Mouse (Mus musculus): ENCODE measurements around the gene Urad. TPM values are rescaled to one million over a fixed set of nuclear protein-coding genes. Genes with fewer than 3 reads are reported as not detected.

Gene Urad
- polyA plus RNA-seq, 1 experiment from 2014 or later: not detected

GRCm38 (mm10) chr5:147305856-147306637 lies 16.2 kb downstream of the Urad start:
- Histone ChIP-seq H3K27me3 (peaks cover 99% of the 10 kb centered on the region), H3K9ac (no peak overlapping the region), H3K27ac (no peak overlapping the region), H3K36me3 (no peaks in the 10 kb centered on the region), H3K4me2 (replicated peaks) (peak overlapping the region; percentile 17; the same call in 1 of the 2 replicates), H3K4me3 (peak overlapping the region; percentile 16; the same call in 1 of the 2 replicates), H3K4me1 (peaks cover 5% of the 10 kb centered on the region; the same call in 1 of the 2 replicates), H3K9me3 (no peaks in the 10 kb centered on the region)
- no peak for ATAC-seq (ENCODE audit: insufficient number of reproducible peaks, insufficient read depth, low FRiP score, low TSS enrichment)
- WGBS: under 1% methylated on average over 58 of the region's 58 CpGs

DNA sequence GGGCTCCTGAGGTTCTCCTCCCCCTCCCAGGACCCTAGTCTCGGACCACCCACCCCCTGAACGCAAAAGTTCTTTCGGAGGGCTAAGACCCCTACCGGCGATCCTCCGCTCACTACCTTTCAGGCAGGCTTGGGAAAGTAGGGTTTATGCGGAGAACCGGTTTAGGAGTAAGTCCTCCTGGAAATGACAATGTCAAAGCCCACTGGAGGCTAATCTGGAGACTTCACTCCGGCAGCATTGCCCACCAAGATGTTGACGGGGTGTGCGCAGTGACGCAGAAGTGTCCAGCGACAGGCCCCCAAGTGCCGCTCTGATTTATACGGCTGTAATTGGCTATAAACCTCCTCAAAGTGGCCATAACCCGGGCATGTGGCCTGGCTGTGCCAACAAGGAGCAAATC lies 17.1 kb downstream of the Urad start:
- no peak overlapping the region for H3K27ac ChIP-seq
- 2% methylated on average over 16 of the region's 16 CpGs for WGBS
- no peak overlapping the region for H3K4me2 ChIP-seq (replicated peaks)
- peaks cover 5% of the 10 kb centered on the region; the same call in 1 of the 2 replicates for H3K4me1 ChIP-seq
- peaks cover 98% of the 10 kb centered on the region for H3K27me3 ChIP-seq
- ATAC-seq (ENCODE audit: insufficient number of reproducible peaks, insufficient read depth, low FRiP score, low TSS enrichment): no peak
- H3K4me3 ChIP-seq: no peak overlapping the region
- no peaks in the 10 kb centered on the region for H3K9me3 ChIP-seq
- no peaks in the 10 kb centered on the region for H3K36me3 ChIP-seq
- no peak overlapping the region for H3K9ac ChIP-seq

GRCm38 (mm10) chr5:147304276-147305155 lies 17.7 kb downstream of the Urad start:
- no peaks in the 10 kb centered on the region for H3K9me3 ChIP-seq
- H3K4me3 ChIP-seq: no peak overlapping the region
- no peak overlapping the region for H3K9ac ChIP-seq
- no peaks in the 10 kb centered on the region for H3K36me3 ChIP-seq
- H3K27me3 ChIP-seq: peaks cover 98% of the 10 kb centered on the region
- 0 out of 2 replicates have a peak overlapping the region, but pooled peaks have one; percentile 1 for H3K4me2 ChIP-seq (replicated peaks)
- H3K4me1 ChIP-seq: peaks cover 10% of the 10 kb centered on the region; the same call in 1 of the 2 replicates
- under 1% methylated on average over 54 of the region's 54 CpGs for WGBS
- no peak overlapping the region for H3K27ac ChIP-seq
- no peak for ATAC-seq (ENCODE audit: insufficient number of reproducible peaks, insufficient read depth, low FRiP score, low TSS enrichment)

DNA sequence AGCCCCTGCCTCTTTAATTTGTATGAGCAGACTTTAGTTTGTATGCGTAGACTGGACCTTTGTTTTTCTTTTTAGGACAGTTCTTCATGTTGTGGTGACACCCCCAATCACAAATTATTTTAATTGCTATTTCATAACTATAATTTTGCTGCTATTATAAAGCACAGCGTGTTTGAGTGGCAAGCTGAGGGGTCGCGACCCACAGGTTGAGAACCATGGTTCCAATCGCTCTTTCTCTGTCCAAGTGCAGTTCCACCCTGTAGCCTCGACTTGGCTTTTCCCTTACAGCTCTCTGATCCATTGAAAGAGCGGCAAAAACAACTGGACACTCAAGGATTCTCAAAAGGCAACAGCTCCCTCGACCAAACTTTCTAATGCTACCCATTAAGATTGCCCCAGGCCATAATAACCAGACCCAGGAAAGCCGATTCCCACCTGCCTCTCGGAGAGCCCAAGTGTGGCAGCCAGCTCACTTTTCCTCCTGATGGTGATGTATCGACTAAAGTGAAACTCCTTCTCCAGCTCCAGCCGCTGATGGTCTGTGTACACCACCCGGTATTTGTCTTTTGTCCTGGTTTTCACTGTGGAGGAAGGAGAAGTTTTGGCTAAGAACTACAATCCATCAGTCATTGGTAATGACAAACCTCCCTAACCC lies 19.4 kb downstream of the Urad start:
- H3K27ac ChIP-seq: no peak overlapping the region
- H3K36me3 ChIP-seq: no peaks in the 10 kb centered on the region
- H3K9ac ChIP-seq: no peak overlapping the region
- peaks cover 13% of the 10 kb centered on the region; the same call in 1 of the 2 replicates for H3K4me1 ChIP-seq
- no peak overlapping the region for H3K4me3 ChIP-seq
- H3K4me2 ChIP-seq (replicated peaks): no peak overlapping the region
- 3% methylated on average over 13 of the region's 13 CpGs for WGBS
- no peak for ATAC-seq (ENCODE audit: insufficient number of reproducible peaks, insufficient read depth, low FRiP score, low TSS enrichment)
- peaks cover 98% of the 10 kb centered on the region for H3K27me3 ChIP-seq
- H3K9me3 ChIP-seq: no peaks in the 10 kb centered on the region

DNA sequence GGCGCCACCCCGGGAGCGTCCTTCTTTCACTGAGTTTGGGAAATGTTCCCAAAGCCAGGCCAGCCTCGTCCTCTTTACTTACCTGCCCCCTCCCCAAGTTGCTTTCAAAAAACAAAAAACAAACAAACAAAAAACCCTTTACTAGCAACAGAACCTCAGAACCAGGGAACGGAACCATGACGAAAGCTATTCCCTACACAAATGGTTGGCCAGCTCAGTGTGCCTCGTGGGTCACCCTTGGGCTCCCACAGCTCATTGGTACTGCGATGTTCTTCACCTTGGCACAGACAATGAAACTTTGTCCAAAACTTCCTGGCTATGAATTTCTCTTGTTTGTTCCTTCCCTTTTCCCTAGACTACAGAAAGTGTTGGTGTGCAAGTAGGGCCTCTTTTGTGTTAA lies 20.1 kb downstream of the Urad start:
- H3K4me1 ChIP-seq: peaks cover 13% of the 10 kb centered on the region; the same call in 1 of the 2 replicates
- H3K4me2 ChIP-seq (replicated peaks): no peak overlapping the region
- no peak overlapping the region for H3K27ac ChIP-seq
- no peak overlapping the region for H3K4me3 ChIP-seq
- no peak for ATAC-seq (ENCODE audit: insufficient number of reproducible peaks, insufficient read depth, low FRiP score, low TSS enrichment)
- peaks cover 98% of the 10 kb centered on the region for H3K27me3 ChIP-seq
- H3K9ac ChIP-seq: no peak overlapping the region
- no peaks in the 10 kb centered on the region for H3K9me3 ChIP-seq
- H3K36me3 ChIP-seq: no peaks in the 10 kb centered on the region
- 3% methylated on average over 8 of the region's 8 CpGs for WGBS

DNA sequence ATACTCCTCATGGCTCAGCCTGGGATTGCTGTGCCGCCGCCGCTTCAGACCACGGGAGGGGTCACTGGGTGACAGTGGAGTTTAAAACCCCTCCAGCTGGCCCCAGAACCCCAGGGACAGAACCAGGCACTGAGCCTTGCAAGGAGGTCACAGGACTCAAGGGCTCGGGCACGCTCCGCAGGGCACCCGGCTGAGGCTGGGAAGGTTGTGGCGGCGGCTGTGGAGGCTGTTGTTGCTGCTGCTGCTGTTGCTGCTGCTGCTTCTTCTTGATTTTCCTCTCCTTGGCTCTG lies 20.5 kb downstream of the Urad start:
- Histone ChIP-seq H3K9ac (no peak overlapping the region), H3K4me1 (peaks cover 10% of the 10 kb centered on the region; the same call in 1 of the 2 replicates)

GRCm38 (mm10) chr5:147300917-147301780 lies 21.1 kb downstream of the Urad start:
- Histone ChIP-seq H3K9ac (no peak overlapping the region), H3K27me3 (peaks cover 97% of the 10 kb centered on the region), H3K9me3 (no peaks in the 10 kb centered on the region), H3K27ac (no peak overlapping the region), H3K4me2 (replicated peaks) (no peak overlapping the region), H3K4me1 (peaks cover 8% of the 10 kb centered on the region; the same call in 1 of the 2 replicates), H3K4me3 (no peak overlapping the region), H3K36me3 (no peaks in the 10 kb centered on the region)
- WGBS: under 1% methylated on average over 21 of the region's 21 CpGs
- no peak for ATAC-seq (ENCODE audit: insufficient number of reproducible peaks, insufficient read depth, low FRiP score, low TSS enrichment)

More for the DNA sequence above, 20.5 kb downstream of the Urad start:
- H3K36me3 ChIP-seq: no peaks in the 10 kb centered on the region
- no peak for ATAC-seq (ENCODE audit: insufficient number of reproducible peaks, insufficient read depth, low FRiP score, low TSS enrichment)
- H3K9me3 ChIP-seq: no peaks in the 10 kb centered on the region
- H3K4me3 ChIP-seq: no peak overlapping the region
- no peak overlapping the region for H3K4me2 ChIP-seq (replicated peaks)
- peaks cover 98% of the 10 kb centered on the region for H3K27me3 ChIP-seq
- 2% methylated on average over 10 of the region's 10 CpGs for WGBS
- H3K27ac ChIP-seq: no peak overlapping the region

DNA sequence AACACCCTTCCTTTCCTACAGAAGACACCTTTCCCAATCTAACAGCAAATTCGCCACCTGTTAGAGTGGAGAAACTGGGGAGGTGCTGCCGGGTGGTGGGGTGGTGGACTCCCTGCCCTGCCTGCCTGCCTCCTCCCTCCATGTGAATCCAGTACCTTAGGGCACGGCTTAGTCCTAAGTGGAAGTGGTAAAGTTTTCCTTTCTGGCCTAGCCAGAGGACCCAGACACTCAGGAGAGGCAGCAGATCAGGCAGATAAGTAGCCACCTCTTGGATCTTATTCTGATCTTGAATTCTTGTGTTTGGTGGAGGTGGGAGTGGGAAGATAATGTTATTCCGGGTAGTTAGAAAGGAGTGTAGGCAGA lies 22.3 kb downstream of the Urad start:
- no peaks in the 10 kb centered on the region for H3K36me3 ChIP-seq
- 3% methylated on average over 4 of the region's 4 CpGs for WGBS
- H3K4me3 ChIP-seq: peak overlapping the region; percentile 10; the same call in 1 of the 2 replicates
- H3K9me3 ChIP-seq: no peaks in the 10 kb centered on the region
- no peak overlapping the region for H3K9ac ChIP-seq
- no peak for ATAC-seq (ENCODE audit: insufficient number of reproducible peaks, insufficient read depth, low FRiP score, low TSS enrichment)
- peaks cover 97% of the 10 kb centered on the region for H3K27me3 ChIP-seq
- peak overlapping the region; percentile 27; the same call in 1 of the 2 replicates for H3K4me2 ChIP-seq (replicated peaks)
- H3K4me1 ChIP-seq: peaks cover 8% of the 10 kb centered on the region; the same call in 1 of the 2 replicates
- no peak overlapping the region for H3K27ac ChIP-seq

DNA sequence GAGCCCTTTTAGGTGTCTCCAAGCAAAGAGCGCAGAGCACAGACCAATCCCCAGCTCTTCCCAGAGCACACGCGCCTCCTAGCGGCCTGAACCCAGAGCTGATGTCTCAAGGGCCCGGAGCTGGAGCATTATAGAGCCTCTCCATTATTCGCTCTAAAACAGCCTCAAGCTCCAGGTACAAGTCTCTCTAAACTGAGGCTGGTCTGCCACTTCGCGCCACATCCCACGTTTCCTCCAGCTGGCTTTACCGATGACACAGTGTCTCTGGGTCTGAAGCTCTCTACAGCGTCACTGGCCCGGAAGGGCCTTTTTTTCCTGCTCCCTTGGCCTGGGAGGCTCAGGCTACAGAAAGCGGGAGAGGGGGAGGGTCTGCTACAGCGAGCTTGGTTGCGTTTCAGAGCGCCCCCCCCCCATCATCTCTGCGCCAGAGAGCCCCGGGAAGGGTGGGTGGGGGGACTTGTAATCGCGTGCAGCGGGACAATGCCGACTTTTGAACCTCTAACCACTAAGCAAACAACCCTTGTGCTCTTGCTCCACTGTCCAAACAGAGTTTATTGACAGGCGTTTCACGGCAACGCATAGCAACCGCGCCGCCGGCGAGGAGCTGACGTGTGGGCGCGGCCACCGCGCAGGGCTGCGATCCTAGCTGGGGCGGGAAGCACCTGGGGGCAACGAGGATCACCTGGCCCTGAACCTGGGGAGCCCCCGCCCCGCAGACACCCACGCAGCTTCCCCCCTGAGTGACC lies 22.8 kb downstream of the Urad start:
- peaks cover 97% of the 10 kb centered on the region for H3K27me3 ChIP-seq
- H3K36me3 ChIP-seq: no peaks in the 10 kb centered on the region
- peak overlapping the region; percentile 10; the same call in 1 of the 2 replicates for H3K4me3 ChIP-seq
- no peaks in the 10 kb centered on the region for H3K9me3 ChIP-seq
- H3K4me2 ChIP-seq (replicated peaks): peak overlapping the region; percentile 27
- H3K4me1 ChIP-seq: peaks cover 8% of the 10 kb centered on the region; the same call in 1 of the 2 replicates
- WGBS: under 1% methylated on average over 41 of the region's 41 CpGs
- ATAC-seq (ENCODE audit: insufficient number of reproducible peaks, insufficient read depth, low FRiP score, low TSS enrichment): peak; percentile 61
- no peak overlapping the region for H3K27ac ChIP-seq
- no peak overlapping the region for H3K9ac ChIP-seq

DNA sequence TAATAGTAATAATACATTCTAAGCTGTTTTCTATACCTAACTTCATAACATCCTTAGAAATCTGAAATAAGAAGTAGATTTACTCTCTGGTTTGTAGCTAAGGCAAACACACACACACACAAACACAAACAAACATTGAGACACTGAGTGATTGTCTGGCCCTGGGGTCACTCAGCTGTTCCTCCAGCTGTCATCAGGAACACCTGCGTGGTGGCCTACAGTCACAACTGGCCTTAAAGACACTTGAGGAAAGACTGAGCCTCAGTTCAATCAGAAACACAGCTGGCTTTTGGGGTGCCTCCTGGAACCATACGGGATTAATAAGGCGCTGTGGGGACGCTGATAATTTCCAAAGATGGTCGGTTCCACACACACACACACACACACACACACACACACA lies 25.0 kb downstream of the Urad start:
- Histone ChIP-seq H3K36me3 (no peaks in the 10 kb centered on the region), H3K27ac (no peak overlapping the region), H3K9ac (no peak overlapping the region), H3K4me3 (no peak overlapping the region), H3K27me3 (peaks cover 97% of the 10 kb centered on the region), H3K9me3 (no peaks in the 10 kb centered on the region), H3K4me1 (peaks cover 8% of the 10 kb centered on the region; the same call in 1 of the 2 replicates), H3K4me2 (replicated peaks) (no peak overlapping the region)
- WGBS: 61% methylated on average over 4 of the region's 5 CpGs
- ATAC-seq (ENCODE audit: insufficient number of reproducible peaks, insufficient read depth, low FRiP score, low TSS enrichment): no peak
